Mouse (Mus musculus): ENCODE measurements around the gene Ccr4. TPM values are rescaled to one million over a fixed set of nuclear protein-coding genes. Genes with fewer than 3 reads are reported as not detected.

Gene Ccr4
- polyA plus RNA-seq, 1 experiment from 2014 or later = not detected

- Histone ChIP-seq H3K9ac (no peak overlapping the region), H3K36me3 (replicated peaks) (no peaks in the 10 kb centered on the region), H3K4me3 (no peak overlapping the region), H3K4me1 (no peaks in the 10 kb centered on the region), H3K9me3 (no peaks in the 10 kb centered on the region), H3K27ac (no peak overlapping the region), H3K27me3 (replicated peaks) (0 out of 2 replicates have a peak, but pooled peaks cover 4% of the 10 kb centered on the region), H3K4me2 (no peak overlapping the region)
- WGBS = 88% methylated on average over 7 of the region's 7 CpGs
- no peak for ATAC-seq (replicated peaks)
Observed at GRCm38 (mm10) chr9:114496469-114496868, 8.2 kb downstream of the Ccr4 start.

- H3K9ac ChIP-seq = no peak overlapping the region
- H3K27me3 ChIP-seq (replicated peaks) = no peaks in the 10 kb centered on the region
- no peak overlapping the region for H3K4me2 ChIP-seq
- WGBS = 87% methylated on average over 23 of the region's 23 CpGs
- no peak overlapping the region for H3K27ac ChIP-seq
- H3K4me1 ChIP-seq = no peaks in the 10 kb centered on the region
- no peaks in the 10 kb centered on the region for H3K9me3 ChIP-seq
- ATAC-seq (replicated peaks) = no peak
- no peaks in the 10 kb centered on the region for H3K36me3 ChIP-seq (replicated peaks)
- H3K4me3 ChIP-seq = no peak overlapping the region
Observed at GRCm38 (mm10) chr9:114487481-114488258, 17.0 kb downstream of the Ccr4 start.

- Histone ChIP-seq H3K9ac (no peak overlapping the region), H3K4me3 (no peak overlapping the region), H3K27me3 (replicated peaks) (no peaks in the 10 kb centered on the region), H3K4me2 (no peak overlapping the region), H3K36me3 (replicated peaks) (no peaks in the 10 kb centered on the region), H3K27ac (no peak overlapping the region), H3K9me3 (no peaks in the 10 kb centered on the region), H3K4me1 (no peaks in the 10 kb centered on the region)
- 91% methylated on average over 4 of the region's 4 CpGs for WGBS
- no peak for ATAC-seq (replicated peaks)
Observed at GRCm38 (mm10) chr9:114486808-114487207, 17.9 kb downstream of the Ccr4 start.

GRCm38 (mm10) chr9:114484771-114485170 is 19.9 kb downstream of the Ccr4 start:
- Histone ChIP-seq H3K36me3 (replicated peaks) (no peaks in the 10 kb centered on the region), H3K27me3 (replicated peaks) (no peaks in the 10 kb centered on the region), H3K27ac (no peak overlapping the region), H3K4me3 (no peak overlapping the region), H3K9ac (no peak overlapping the region), H3K4me1 (no peaks in the 10 kb centered on the region), H3K4me2 (no peak overlapping the region), H3K9me3 (no peaks in the 10 kb centered on the region)
- no peak for ATAC-seq (replicated peaks)
- WGBS = 86% methylated on average over 5 of the region's 5 CpGs

- 89% methylated on average over 3 of the region's 3 CpGs for WGBS
- no peak overlapping the region for H3K4me3 ChIP-seq
Observed at GRCm38 (mm10) chr9:114480940-114481339, 23.8 kb downstream of the Ccr4 start.

GRCm38 (mm10) chr9:114477019-114477418 is 27.7 kb downstream of the Ccr4 start:
- Histone ChIP-seq H3K27me3 (replicated peaks) (no peaks in the 10 kb centered on the region), H3K36me3 (replicated peaks) (no peaks in the 10 kb centered on the region), H3K9me3 (no peaks in the 10 kb centered on the region), H3K9ac (no peak overlapping the region), H3K4me2 (no peak overlapping the region), H3K4me3 (no peak overlapping the region), H3K27ac (no peak overlapping the region), H3K4me1 (no peaks in the 10 kb centered on the region)
- no peak for ATAC-seq (replicated peaks)
- 92% methylated on average over 9 of the region's 9 CpGs for whole genome bisulfite sequencing

More at GRCm38 (mm10) chr9:114480940-114481339, 23.8 kb downstream of the Ccr4 start:
- no peak for ATAC-seq (replicated peaks)
- no peak overlapping the region for H3K27ac ChIP-seq
- no peaks in the 10 kb centered on the region for H3K36me3 ChIP-seq (replicated peaks)
- H3K9ac ChIP-seq = no peak overlapping the region
- no peaks in the 10 kb centered on the region for H3K9me3 ChIP-seq
- H3K27me3 ChIP-seq (replicated peaks) = no peaks in the 10 kb centered on the region
- no peaks in the 10 kb centered on the region for H3K4me1 ChIP-seq
- no peak overlapping the region for H3K4me2 ChIP-seq

GRCm38 (mm10) chr9:114471892-114472291 is 32.8 kb downstream of the Ccr4 start:
- Histone ChIP-seq H3K4me3 (no peak overlapping the region), H3K9ac (no peak overlapping the region), H3K4me2 (no peak overlapping the region), H3K36me3 (replicated peaks) (no peaks in the 10 kb centered on the region; the same call in 1 of the 2 replicates), H3K27ac (no peak overlapping the region), H3K4me1 (no peaks in the 10 kb centered on the region), H3K27me3 (replicated peaks) (no peaks in the 10 kb centered on the region), H3K9me3 (no peaks in the 10 kb centered on the region)
- 89% methylated on average over 7 of the region's 7 CpGs for WGBS
- no peak for ATAC-seq (replicated peaks)

- Histone ChIP-seq H3K27me3 (replicated peaks) (no peaks in the 10 kb centered on the region), H3K4me3 (no peak overlapping the region), H3K9me3 (no peaks in the 10 kb centered on the region), H3K4me2 (no peak overlapping the region), H3K4me1 (no peaks in the 10 kb centered on the region), H3K9ac (no peak overlapping the region), H3K27ac (no peak overlapping the region), H3K36me3 (replicated peaks) (peaks cover 9% of the 10 kb centered on the region; the same call in 1 of the 2 replicates)
- WGBS = 95% methylated on average over 4 of the region's 4 CpGs
- ATAC-seq (replicated peaks) = no peak
Observed at GRCm38 (mm10) chr9:114468701-114469100, 36.0 kb downstream of the Ccr4 start.

- no peak overlapping the region for H3K9ac ChIP-seq
- H3K27ac ChIP-seq = no peak overlapping the region
Observed at GRCm38 (mm10) chr9:114468217-114468616, 36.5 kb downstream of the Ccr4 start.

GRCm38 (mm10) chr9:114466871-114467270 is 37.8 kb downstream of the Ccr4 start:
- no peak overlapping the region for H3K9ac ChIP-seq
- H3K4me3 ChIP-seq = no peak overlapping the region
- peaks cover 9% of the 10 kb centered on the region; the same call in 1 of the 2 replicates for H3K36me3 ChIP-seq (replicated peaks)
- H3K9me3 ChIP-seq = no peaks in the 10 kb centered on the region
- 51% methylated on average over 7 of the region's 7 CpGs for WGBS
- H3K27me3 ChIP-seq (replicated peaks) = no peaks in the 10 kb centered on the region
- ATAC-seq (replicated peaks) = no peak
- no peak overlapping the region for H3K4me2 ChIP-seq
- no peaks in the 10 kb centered on the region for H3K4me1 ChIP-seq
- no peak overlapping the region for H3K27ac ChIP-seq

More at GRCm38 (mm10) chr9:114468217-114468616, 36.5 kb downstream of the Ccr4 start:
- Histone ChIP-seq H3K9me3 (no peaks in the 10 kb centered on the region), H3K4me2 (no peak overlapping the region), H3K36me3 (replicated peaks) (peaks cover 9% of the 10 kb centered on the region; the same call in 1 of the 2 replicates), H3K4me1 (no peaks in the 10 kb centered on the region), H3K27me3 (replicated peaks) (no peaks in the 10 kb centered on the region), H3K4me3 (no peak overlapping the region)
- 94% methylated on average over 5 of the region's 5 CpGs for WGBS
- no peak for ATAC-seq (replicated peaks)

- Histone ChIP-seq H3K4me1 (no peaks in the 10 kb centered on the region), H3K9ac (no peak overlapping the region), H3K36me3 (replicated peaks) (peaks cover 9% of the 10 kb centered on the region; the same call in 1 of the 2 replicates), H3K4me2 (no peak overlapping the region), H3K9me3 (no peaks in the 10 kb centered on the region), H3K27ac (no peak overlapping the region), H3K4me3 (no peak overlapping the region), H3K27me3 (replicated peaks) (no peaks in the 10 kb centered on the region)
- WGBS = 78% methylated on average over 6 of the region's 6 CpGs
- no peak for ATAC-seq (replicated peaks)
Observed at GRCm38 (mm10) chr9:114465442-114465841, 39.3 kb downstream of the Ccr4 start.

GRCm38 (mm10) chr9:114462569-114462968 is 42.1 kb downstream of the Ccr4 start:
- Histone ChIP-seq H3K36me3 (replicated peaks) (peaks cover 9% of the 10 kb centered on the region; the same call in 1 of the 2 replicates), H3K4me2 (no peak overlapping the region), H3K4me1 (no peaks in the 10 kb centered on the region), H3K9ac (no peak overlapping the region), H3K9me3 (no peaks in the 10 kb centered on the region), H3K27ac (no peak overlapping the region), H3K4me3 (no peak overlapping the region), H3K27me3 (replicated peaks) (no peaks in the 10 kb centered on the region)
- WGBS = 94% methylated on average over 7 of the region's 7 CpGs
- no peak for ATAC-seq (replicated peaks)

- Histone ChIP-seq H3K9ac (no peak overlapping the region), H3K9me3 (no peaks in the 10 kb centered on the region), H3K36me3 (replicated peaks) (no peaks in the 10 kb centered on the region), H3K27me3 (replicated peaks) (no peaks in the 10 kb centered on the region), H3K27ac (no peak overlapping the region), H3K4me3 (no peak overlapping the region), H3K4me1 (no peaks in the 10 kb centered on the region), H3K4me2 (no peak overlapping the region)
- WGBS = 83% methylated on average over 3 of the region's 3 CpGs
- no peak for ATAC-seq (replicated peaks)
Observed at GRCm38 (mm10) chr9:114458436-114458835, 46.3 kb downstream of the Ccr4 start.

Data from midbrain, embryonic 15.5 days (tissue).